Mouse (Mus musculus) cerebellum, adult 2 months (tissue): Measurements from ENCODE around the gene Ppa2. TPM values are rescaled to one million over a fixed set of nuclear protein-coding genes. Genes with fewer than 3 reads are reported as not detected.

Source experiments
- DNase-seq, 2 experiments: peaks; one replicate each; pipeline ENCODE4 v3.0.0; 2021
- H3K27ac ChIP-seq: fragments of 200-500 bp; 2 replicates; pipeline ENCODE4 v1.5.1; 2012; ENCODE audit warnings: low read length, control low read depth, inconsistent platforms; ENCODE audit not compliant: insufficient read depth
- H3K27me3 ChIP-seq: fragments of 200-500 bp; 2 replicates; pipeline ENCODE4 v1.6.1; 2012; ENCODE audit warnings: inconsistent platforms, mild to moderate bottlenecking, low read length, moderate library complexity; ENCODE audit not compliant: control insufficient read depth, insufficient read depth
- H3K4me1 ChIP-seq: fragments of 200-500 bp; 2 replicates; pipeline ENCODE4 v1.6.1; 2011; ENCODE audit warnings: low read length; ENCODE audit not compliant: control insufficient read depth, insufficient read depth
- H3K4me3 ChIP-seq: fragments of 200-500 bp; replicated peaks from 2 replicates; pipeline ENCODE3; 2011; ENCODE audit warnings: mild to moderate bottlenecking, low read depth, low read length, control low read depth; ENCODE audit not compliant: insufficient read depth
- CTCF ChIP-seq: fragments of 200-500 bp; IDR thresholded peaks from 2 replicates; pipeline ENCODE4 v1.5.1; 2011; ENCODE audit warnings: low read depth, mild to moderate bottlenecking, control low read depth, low read length, moderate library complexity, borderline replicate concordance; ENCODE audit not compliant: insufficient read depth
- POLR2A ChIP-seq: fragments of 200-500 bp; IDR thresholded peaks from 2 replicates; pipeline ENCODE4 v1.6.1; 2011; ENCODE audit warnings: low read length, control low read depth, borderline replicate concordance; ENCODE audit not compliant: insufficient read depth
- WGBS: fragments of 180-500 bp; shearing (Covaris S2); methylation state at CpG from one replicate; pipeline ENCODE4 v1.1.7; 2018; 5-methylcytosine and 5-hydroxymethylcytosine counted together
- polyA plus RNA-seq: library from polyadenylated mRNA; depleted of rRNA; stranded (reverse); fragments of >200 nt; gene quantifications from 2 replicates; pipeline ENCODE4 v1.2.3, GENCODE M21; 2012

Ppa2 gene
- polyA plus RNA-seq, 1 experiment = 75.8 TPM

DNA sequence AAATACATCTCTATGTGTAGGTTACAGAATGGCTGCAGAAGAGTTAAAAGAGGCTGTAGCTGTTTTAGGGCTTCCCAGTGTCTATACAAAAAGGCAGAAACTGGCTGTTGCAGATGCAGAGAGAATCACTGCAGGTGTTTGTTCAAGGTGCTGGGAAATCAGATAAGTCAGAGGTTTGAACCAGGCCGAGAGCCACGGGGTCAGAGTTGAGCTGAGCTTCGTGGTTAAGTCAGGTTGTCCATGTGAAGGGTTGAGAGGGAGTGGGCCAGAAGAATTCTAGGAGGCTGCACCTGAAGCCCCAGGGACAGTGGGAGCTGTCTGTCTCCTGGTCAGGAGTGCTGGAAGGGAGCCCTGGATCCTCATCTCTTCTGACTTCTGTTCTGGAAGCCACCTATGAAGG is 2.4 kb downstream of the Ppa2 start:
- 95% methylated on average over 3 of the region's 3 CpGs for WGBS
- DNase-seq = no peak
- Histone ChIP-seq H3K27me3 (no peaks in the 10 kb centered on the region), H3K4me3 (no peak overlapping the region), H3K27ac (no peak overlapping the region), H3K4me1 (no peaks in the 10 kb centered on the region)
- no peak for TF ChIP-seq POLR2A
- no peak for TF ChIP-seq CTCF

- no peak overlapping the region for H3K27ac ChIP-seq
- 83% methylated on average over 6 of the region's 6 CpGs for WGBS
- H3K4me3 ChIP-seq = no peak overlapping the region
- TF ChIP-seq POLR2A (no peak), CTCF (no peak)
- H3K27me3 ChIP-seq = no peaks in the 10 kb centered on the region
- no peaks in the 10 kb centered on the region for H3K4me1 ChIP-seq
- no peak for DNase-seq
Observed at GRCm38 (mm10) chr3:133312850-133313249, 2.9 kb downstream of the Ppa2 start.

GRCm38 (mm10) chr3:133313491-133314199 is 3.7 kb downstream of the Ppa2 start:
- TF ChIP-seq POLR2A (no peak), CTCF (no peak)
- DNase-seq = no peak
- 97% methylated on average over 3 of the region's 3 CpGs for WGBS
- Histone ChIP-seq H3K4me1 (no peaks in the 10 kb centered on the region), H3K27me3 (no peaks in the 10 kb centered on the region), H3K4me3 (no peak overlapping the region), H3K27ac (no peak overlapping the region)

DNA sequence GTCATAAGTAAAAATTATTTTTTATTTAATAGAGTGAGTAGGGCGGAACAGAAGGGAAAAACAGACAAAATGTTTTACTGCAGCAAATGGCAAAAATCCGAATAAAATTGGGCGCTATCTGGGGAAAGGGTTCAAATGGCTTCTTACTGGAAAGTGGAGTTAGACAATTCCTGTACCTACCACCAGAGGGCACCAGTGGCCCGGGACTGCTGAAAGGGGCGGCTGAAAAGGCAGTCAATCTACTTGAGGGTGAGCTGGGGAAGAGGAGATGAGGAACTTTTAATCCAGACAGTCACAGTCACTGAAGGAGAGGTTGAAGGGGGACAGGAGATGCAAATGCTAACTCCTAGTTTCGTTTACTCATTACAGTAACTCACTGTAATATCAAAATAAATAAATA is 4.6 kb downstream of the Ppa2 start:
- Histone ChIP-seq H3K27ac (no peak overlapping the region), H3K27me3 (no peaks in the 10 kb centered on the region), H3K4me1 (no peaks in the 10 kb centered on the region), H3K4me3 (no peak overlapping the region)
- peak; percentile 58 to 71 for DNase-seq
- WGBS = 43% methylated on average over 6 of the region's 6 CpGs
- peak; percentile 79 for TF ChIP-seq CTCF
- TF ChIP-seq POLR2A = no peak

DNA sequence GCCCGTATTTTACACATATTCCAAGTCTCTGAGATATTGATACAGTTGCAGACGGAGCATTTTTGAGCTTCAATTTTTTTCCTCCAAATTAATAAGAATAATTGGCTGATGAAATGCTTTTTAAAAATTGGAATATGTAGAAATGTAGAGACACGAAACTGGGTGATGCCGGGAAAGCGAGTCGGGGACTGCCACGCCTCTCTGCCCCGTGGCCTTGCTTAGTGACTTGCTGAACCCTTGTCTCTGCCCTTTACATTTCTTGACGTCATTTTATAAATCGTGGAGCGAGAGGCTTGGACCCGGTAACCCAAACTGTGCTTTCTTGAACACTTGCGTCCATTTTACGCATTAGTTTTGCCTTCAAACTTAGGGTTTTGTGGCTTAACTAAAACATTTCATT is 5.1 kb downstream of the Ppa2 start:
- WGBS = 96% methylated on average over 14 of the region's 14 CpGs
- Histone ChIP-seq H3K4me1 (no peaks in the 10 kb centered on the region), H3K4me3 (no peak overlapping the region), H3K27ac (no peak overlapping the region), H3K27me3 (no peaks in the 10 kb centered on the region)
- no peak for TF ChIP-seq POLR2A
- no peak for TF ChIP-seq CTCF
- DNase-seq = no peak

DNA sequence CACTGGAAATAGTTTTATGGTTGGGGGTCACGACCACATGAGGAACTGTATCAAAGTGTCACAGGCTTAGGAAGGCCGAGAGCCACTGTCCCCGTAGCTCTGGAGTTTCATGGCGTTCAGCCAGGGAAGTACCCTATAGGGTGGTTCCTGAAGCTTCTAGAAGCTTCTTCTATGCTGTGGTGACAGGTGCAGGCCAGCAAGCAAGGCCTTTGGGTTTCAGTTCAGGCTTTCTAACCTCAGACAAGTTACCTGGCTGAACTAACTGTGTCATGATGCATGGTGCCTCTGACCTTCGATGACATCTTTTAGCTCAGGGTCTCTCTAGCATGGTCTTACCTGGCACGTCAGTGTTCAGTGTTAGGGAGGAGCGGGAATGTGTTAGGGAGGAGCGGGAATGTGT is 5.7 kb downstream of the Ppa2 start:
- Histone ChIP-seq H3K27me3 (no peaks in the 10 kb centered on the region), H3K4me3 (no peak overlapping the region), H3K27ac (no peak overlapping the region), H3K4me1 (no peaks in the 10 kb centered on the region)
- WGBS = 95% methylated on average over 8 of the region's 8 CpGs
- DNase-seq = no peak
- TF ChIP-seq CTCF (no peak), POLR2A (no peak)

- H3K27ac ChIP-seq = no peak overlapping the region
- TF ChIP-seq POLR2A = no peak
- DNase-seq = no peak
- H3K27me3 ChIP-seq = no peaks in the 10 kb centered on the region
- WGBS = 90% methylated on average over 4 of the region's 4 CpGs
- H3K4me3 ChIP-seq = no peak overlapping the region
- H3K4me1 ChIP-seq = no peaks in the 10 kb centered on the region
Observed at GRCm38 (mm10) chr3:133317845-133318244, 7.9 kb downstream of the Ppa2 start.

DNA sequence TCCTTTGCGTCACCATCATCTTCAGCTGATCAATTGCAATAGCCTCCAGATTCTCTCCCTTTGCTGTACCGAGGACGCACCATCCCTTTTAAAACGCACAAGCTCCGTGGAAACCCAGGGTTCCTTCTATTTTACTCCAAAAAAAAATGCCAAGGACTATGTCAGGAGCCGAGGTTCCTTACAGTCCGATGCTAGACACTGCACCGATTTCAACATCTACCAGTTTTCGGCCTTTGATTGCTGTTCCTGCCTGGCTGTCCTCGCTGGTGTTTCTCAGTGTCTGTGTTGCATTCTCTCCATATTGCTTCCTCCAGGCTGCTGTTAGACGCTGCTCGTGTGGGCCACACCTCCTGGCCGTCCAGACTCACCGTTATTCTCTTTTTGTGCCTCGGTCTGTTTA is 8.7 kb downstream of the Ppa2 start:
- Histone ChIP-seq H3K27ac (no peak overlapping the region), H3K4me1 (no peaks in the 10 kb centered on the region), H3K4me3 (no peak overlapping the region), H3K27me3 (no peaks in the 10 kb centered on the region)
- no peak for TF ChIP-seq POLR2A
- TF ChIP-seq CTCF = no peak
- 92% methylated on average over 15 of the region's 15 CpGs for WGBS
- no peak for DNase-seq

- H3K27me3 ChIP-seq = no peaks in the 10 kb centered on the region
- H3K4me1 ChIP-seq = no peaks in the 10 kb centered on the region
- no peak for TF ChIP-seq CTCF
- no peak for TF ChIP-seq POLR2A
- DNase-seq = no peak
- H3K4me3 ChIP-seq = no peak overlapping the region
- 86% methylated on average over 7 of the region's 7 CpGs for WGBS
- H3K27ac ChIP-seq = no peak overlapping the region
Observed at GRCm38 (mm10) chr3:133319795-133320194, 9.9 kb downstream of the Ppa2 start.
